Mouse (Mus musculus) heart, embryonic 12.5 days (tissue): ENCODE data around the gene Gja1. TPM values are rescaled to one million over a fixed set of nuclear protein-coding genes. Genes with fewer than 3 reads are reported as not detected.
"Not testable (repeated sequence)": the region's sequence is repeated elsewhere in the genome, so short reads cannot be mapped to it uniquely, and the experiment has no call there.

Experiments
- ATAC-seq: fragments of 200-750 bp; cut with Nextera tagmentation; 2 replicates; pipeline ENCODE4 v1.8.0; 2017; ENCODE audit warnings: moderate TSS enrichment, moderate library complexity; ENCODE audit not compliant: insufficient number of reproducible peaks, low FRiP score
- H3K27ac ChIP-seq: fragments of 300-500 bp; sonication (generic); 2 replicates; pipeline ENCODE4 v1.5.1; 2016; ENCODE audit warnings: mild to moderate bottlenecking, moderate library complexity; ENCODE audit not compliant: poor library complexity, severe bottlenecking
- H3K27me3 ChIP-seq: fragments of 300-500 bp; sonication (generic); replicated peaks from 2 replicates; pipeline ENCODE4 v1.6.1; 2016; ENCODE audit warnings: mild to moderate bottlenecking, moderate library complexity
- H3K36me3 ChIP-seq: fragments of 300-500 bp; sonication (generic); 2 replicates; pipeline ENCODE4 v1.6.1; 2016; ENCODE audit warnings: mild to moderate bottlenecking, moderate library complexity
- H3K4me1 ChIP-seq: fragments of 300-500 bp; sonication (generic); replicated peaks from 2 replicates; pipeline ENCODE4 v1.6.1; 2016; ENCODE audit warnings: mild to moderate bottlenecking
- H3K4me2 ChIP-seq: fragments of 300-500 bp; sonication (generic); 2 replicates; pipeline ENCODE4 v1.6.1; 2016; ENCODE audit warnings: mild to moderate bottlenecking, moderate library complexity
- H3K4me3 ChIP-seq: fragments of 300-500 bp; sonication (generic); 2 replicates; pipeline ENCODE4 v1.5.1; 2016; ENCODE audit warnings: mild to moderate bottlenecking
- H3K9ac ChIP-seq: fragments of 300-500 bp; sonication (generic); 2 replicates; pipeline ENCODE4 v1.6.1; 2016; ENCODE audit warnings: mild to moderate bottlenecking, moderate library complexity
- H3K9me3 ChIP-seq: fragments of 300-500 bp; sonication (generic); replicated peaks from 2 replicates; pipeline ENCODE4 v1.6.1; 2016; ENCODE audit warnings: mild to moderate bottlenecking, moderate library complexity
- WGBS: fragments of 180-500 bp; shearing (Covaris S2); methylation state at CpG from one replicate; pipeline ENCODE4 v1.1.7; 2016; 5-methylcytosine and 5-hydroxymethylcytosine counted together
- polyA plus RNA-seq: library from polyadenylated mRNA; unstranded; fragments of >200 nt; fragmentation: Nextera tagmentation; extraction: Ambion mirVana; gene quantifications from 2 replicates; pipeline ENCODE4 v1.2.1, GENCODE M21; 2016

The Gja1 gene
- polyA plus RNA-seq, 1 experiment from 2014 or later = 334 TPM

GRCm38 (mm10) chr10:56385195-56386109 lies 8.3 kb downstream of the Gja1 start:
- Histone ChIP-seq H3K36me3 (peaks cover 54% of the 10 kb centered on the region), H3K4me2 (peak overlapping the region; percentile 14), H3K27me3 (no peaks in the 10 kb centered on the region), H3K4me1 (peaks cover 22% of the 10 kb centered on the region; the same call in 1 of the 2 replicates), H3K4me3 (no peak overlapping the region), H3K27ac (peak overlapping the region; percentile 35; the same call in 1 of the 2 replicates), H3K9me3 (no peaks in the 10 kb centered on the region), H3K9ac (peak overlapping the region; percentile 46)
- 58% methylated on average over 13 of the region's 13 CpGs for WGBS
- ATAC-seq = no peak

- Histone ChIP-seq H3K4me1 (no peaks in the 10 kb centered on the region), H3K4me3 (no peak overlapping the region), H3K27me3 (no peaks in the 10 kb centered on the region), H3K9ac (no peak overlapping the region), H3K9me3 (no peaks in the 10 kb centered on the region), H3K36me3 (peaks cover 29% of the 10 kb centered on the region), H3K27ac (no peak overlapping the region), H3K4me2 (no peak overlapping the region)
- no peak for ATAC-seq
- WGBS = 72% methylated on average over 6 of the region's 6 CpGs
Measured at GRCm38 (mm10) chr10:56393095-56393784, 16.1 kb downstream of the Gja1 start.

- H3K36me3 ChIP-seq = peaks cover 22% of the 10 kb centered on the region
- H3K4me1 ChIP-seq, H3K9me3 ChIP-seq, ATAC-seq, H3K9ac ChIP-seq, H3K27me3 ChIP-seq, H3K4me3 ChIP-seq, H3K4me2 ChIP-seq, H3K27ac ChIP-seq: not testable (repeated sequence)
- WGBS = 90% methylated on average over 7 of the region's 7 CpGs
Measured at GRCm38 (mm10) chr10:56393815-56394417, 16.8 kb downstream of the Gja1 start.

GRCm38 (mm10) chr10:56397875-56398274 lies 20.7 kb downstream of the Gja1 start:
- no peak for ATAC-seq
- Histone ChIP-seq H3K4me3 (no peak overlapping the region), H3K36me3 (no peaks in the 10 kb centered on the region), H3K4me1 (no peaks in the 10 kb centered on the region), H3K27me3 (no peaks in the 10 kb centered on the region), H3K9me3 (no peaks in the 10 kb centered on the region), H3K4me2 (no peak overlapping the region), H3K27ac (no peak overlapping the region), H3K9ac (no peak overlapping the region)
- WGBS = 82% methylated on average over 8 of the region's 8 CpGs

GRCm38 (mm10) chr10:56398310-56398709 lies 21.2 kb downstream of the Gja1 start:
- ATAC-seq = no peak
- Histone ChIP-seq H3K9me3 (no peaks in the 10 kb centered on the region), H3K36me3 (no peaks in the 10 kb centered on the region), H3K27ac (no peak overlapping the region), H3K4me2 (no peak overlapping the region), H3K4me3 (no peak overlapping the region), H3K4me1 (no peaks in the 10 kb centered on the region), H3K27me3 (no peaks in the 10 kb centered on the region), H3K9ac (no peak overlapping the region)
- 86% methylated on average over 2 of the region's 2 CpGs for WGBS

GRCm38 (mm10) chr10:56401396-56401795 lies 24.3 kb downstream of the Gja1 start:
- H3K27me3 ChIP-seq, H3K36me3 ChIP-seq, H3K9me3 ChIP-seq, H3K9ac ChIP-seq, H3K4me1 ChIP-seq, H3K4me3 ChIP-seq, ATAC-seq, H3K27ac ChIP-seq, H3K4me2 ChIP-seq: not testable (repeated sequence)
- 84% methylated on average over 8 of the region's 8 CpGs for WGBS

- H3K9ac ChIP-seq = no peak overlapping the region
- no peaks in the 10 kb centered on the region for H3K9me3 ChIP-seq
- no peaks in the 10 kb centered on the region for H3K27me3 ChIP-seq
- H3K36me3 ChIP-seq = no peaks in the 10 kb centered on the region
- ATAC-seq = no peak
- H3K4me2 ChIP-seq = no peak overlapping the region
- no peak overlapping the region for H3K27ac ChIP-seq
- H3K4me1 ChIP-seq = no peaks in the 10 kb centered on the region
- no peak overlapping the region for H3K4me3 ChIP-seq
- 71% methylated on average over 9 of the region's 9 CpGs for WGBS
Measured at GRCm38 (mm10) chr10:56405934-56406333, 28.8 kb downstream of the Gja1 start.

GRCm38 (mm10) chr10:56406386-56407130 lies 29.4 kb downstream of the Gja1 start:
- no peaks in the 10 kb centered on the region for H3K27me3 ChIP-seq

GRCm38 (mm10) chr10:56415894-56416570 lies 38.9 kb downstream of the Gja1 start:
- peaks cover 8% of the 10 kb centered on the region for H3K4me1 ChIP-seq
- no peak overlapping the region for H3K9ac ChIP-seq
- H3K36me3 ChIP-seq = no peaks in the 10 kb centered on the region
- 29% methylated on average over 7 of the region's 7 CpGs for WGBS
- 0 out of 2 replicates have a peak overlapping the region, but pooled peaks have one; percentile 16 for H3K4me2 ChIP-seq
- H3K27me3 ChIP-seq = no peaks in the 10 kb centered on the region
- H3K4me3 ChIP-seq = no peak overlapping the region
- peak overlapping the region; percentile 60 for H3K27ac ChIP-seq
- H3K9me3 ChIP-seq = no peaks in the 10 kb centered on the region
- ATAC-seq = no peak

More at GRCm38 (mm10) chr10:56406386-56407130, 29.4 kb downstream of the Gja1 start:
- Histone ChIP-seq H3K4me3 (no peak overlapping the region), H3K9me3 (no peaks in the 10 kb centered on the region), H3K4me1 (no peaks in the 10 kb centered on the region), H3K36me3 (no peaks in the 10 kb centered on the region), H3K27ac (no peak overlapping the region), H3K9ac (no peak overlapping the region), H3K4me2 (no peak overlapping the region)
- no peak for ATAC-seq
- 74% methylated on average over 6 of the region's 6 CpGs for WGBS

GRCm38 (mm10) chr10:56422518-56422917 lies 45.4 kb downstream of the Gja1 start:
- WGBS = 80% methylated on average over 4 of the region's 4 CpGs
- no peak for ATAC-seq
- no peak overlapping the region for H3K27ac ChIP-seq
- H3K36me3 ChIP-seq = no peaks in the 10 kb centered on the region
- no peak overlapping the region for H3K4me2 ChIP-seq
- H3K4me3 ChIP-seq = no peak overlapping the region
- H3K9ac ChIP-seq = no peak overlapping the region
- H3K9me3 ChIP-seq = no peaks in the 10 kb centered on the region
- no peaks in the 10 kb centered on the region for H3K27me3 ChIP-seq
- H3K4me1 ChIP-seq = 0 out of 2 replicates have a peak, but pooled peaks cover 3% of the 10 kb centered on the region
